Mouse (Mus musculus): ENCODE data around the gene Abcb10. TPM values are rescaled to one million over a fixed set of nuclear protein-coding genes. Genes with fewer than 3 reads are reported as not detected.
"Not testable (repeated sequence)": the region's sequence is repeated elsewhere in the genome, so short reads cannot be mapped to it uniquely, and the experiment has no call there.

The Abcb10 gene
- polyA plus RNA-seq, 1 experiment from 2014 or later, result 19.1 TPM

- Histone ChIP-seq H3K4me3 (ENCODE audit: low read depth, low read length) (no peak overlapping the region), H3K4me2 (no peak overlapping the region), H3K36me3 (ENCODE audit: control insufficient read depth, insufficient read depth, low read length) (no peaks in the 10 kb centered on the region), H3K9me3 (ENCODE audit: control insufficient read depth, low read length) (no peaks in the 10 kb centered on the region), H3K27me3 (ENCODE audit: control insufficient read depth, insufficient read depth, low read length) (no peaks in the 10 kb centered on the region), H3K27ac (ENCODE audit: low read depth, low read length) (no peak overlapping the region), H3K4me1 (ENCODE audit: control insufficient read depth, insufficient read depth, low read length) (no peaks in the 10 kb centered on the region), H3K9ac (ENCODE audit: low read length) (no peak overlapping the region)
- no peak for DNase-seq (ENCODE audit: low spot score, missing footprints)
- no peak for ATAC-seq (ENCODE audit: low FRiP score)
- WGBS, result 84% methylated on average over 2 of the region's 2 CpGs
These were observed 16.0 kb downstream of the Abcb10 start for GRCm38 (mm10) chr8:123966896-123967295.

- Histone ChIP-seq H3K27me3 (ENCODE audit: control insufficient read depth, insufficient read depth, low read length) (no peaks in the 10 kb centered on the region), H3K36me3 (ENCODE audit: control insufficient read depth, insufficient read depth, low read length) (no peaks in the 10 kb centered on the region), H3K27ac (ENCODE audit: low read depth, low read length) (no peak overlapping the region), H3K4me3 (ENCODE audit: low read depth, low read length) (no peak overlapping the region), H3K9me3 (ENCODE audit: control insufficient read depth, low read length) (no peaks in the 10 kb centered on the region), H3K9ac (ENCODE audit: low read length) (no peak overlapping the region), H3K4me2 (no peak overlapping the region), H3K4me1 (ENCODE audit: control insufficient read depth, insufficient read depth, low read length) (no peaks in the 10 kb centered on the region)
- ATAC-seq (ENCODE audit: low FRiP score), result no peak
- DNase-seq (ENCODE audit: low spot score, missing footprints), result no peak
- 76% methylated on average over 1 of the region's 1 CpGs for WGBS
These were observed 21.6 kb downstream of the Abcb10 start for GRCm38 (mm10) chr8:123961371-123961770.

GRCm38 (mm10) chr8:123960556-123960955 lies 22.4 kb downstream of the Abcb10 start:
- H3K27ac ChIP-seq (ENCODE audit: low read depth, low read length); H3K4me3 ChIP-seq (ENCODE audit: low read depth, low read length); H3K9ac ChIP-seq (ENCODE audit: low read length); ATAC-seq (ENCODE audit: low FRiP score); DNase-seq (ENCODE audit: low spot score, missing footprints); H3K36me3 ChIP-seq (ENCODE audit: control insufficient read depth, insufficient read depth, low read length); H3K4me2 ChIP-seq; H3K9me3 ChIP-seq (ENCODE audit: control insufficient read depth, low read length); H3K27me3 ChIP-seq (ENCODE audit: control insufficient read depth, insufficient read depth, low read length); H3K4me1 ChIP-seq (ENCODE audit: control insufficient read depth, insufficient read depth, low read length): not testable (repeated sequence)
- WGBS, result 87% methylated on average over 5 of the region's 5 CpGs

GRCm38 (mm10) chr8:123960056-123960455 lies 22.9 kb downstream of the Abcb10 start:
- Histone ChIP-seq H3K9ac (ENCODE audit: low read length) (no peak overlapping the region), H3K27ac (ENCODE audit: low read depth, low read length) (no peak overlapping the region), H3K27me3 (ENCODE audit: control insufficient read depth, insufficient read depth, low read length) (no peaks in the 10 kb centered on the region), H3K4me2 (no peak overlapping the region), H3K36me3 (ENCODE audit: control insufficient read depth, insufficient read depth, low read length) (no peaks in the 10 kb centered on the region), H3K4me1 (ENCODE audit: control insufficient read depth, insufficient read depth, low read length) (no peaks in the 10 kb centered on the region), H3K4me3 (ENCODE audit: low read depth, low read length) (no peak overlapping the region), H3K9me3 (ENCODE audit: control insufficient read depth, low read length) (no peaks in the 10 kb centered on the region)
- WGBS, result 92% methylated on average over 9 of the region's 9 CpGs
- DNase-seq (ENCODE audit: low spot score, missing footprints) (no peak), ATAC-seq (ENCODE audit: low FRiP score) (no peak)

- no peaks in the 10 kb centered on the region for H3K36me3 ChIP-seq (ENCODE audit: control insufficient read depth, insufficient read depth, low read length)
- no peak for DNase-seq (ENCODE audit: low spot score, missing footprints)
These were observed 23.4 kb downstream of the Abcb10 start for GRCm38 (mm10) chr8:123959473-123959872.

GRCm38 (mm10) chr8:123958130-123958529 lies 24.8 kb downstream of the Abcb10 start:
- DNase-seq (ENCODE audit: low spot score, missing footprints) (no peak), ATAC-seq (ENCODE audit: low FRiP score) (no peak)
- Histone ChIP-seq H3K4me3 (ENCODE audit: low read depth, low read length) (no peak overlapping the region), H3K4me2 (no peak overlapping the region), H3K9me3 (ENCODE audit: control insufficient read depth, low read length) (no peaks in the 10 kb centered on the region), H3K4me1 (ENCODE audit: control insufficient read depth, insufficient read depth, low read length) (no peaks in the 10 kb centered on the region), H3K9ac (ENCODE audit: low read length) (no peak overlapping the region), H3K27me3 (ENCODE audit: control insufficient read depth, insufficient read depth, low read length) (no peaks in the 10 kb centered on the region), H3K36me3 (ENCODE audit: control insufficient read depth, insufficient read depth, low read length) (no peaks in the 10 kb centered on the region), H3K27ac (ENCODE audit: low read depth, low read length) (no peak overlapping the region)
- WGBS, result 84% methylated on average over 17 of the region's 17 CpGs

More at GRCm38 (mm10) chr8:123959473-123959872, 23.4 kb downstream of the Abcb10 start:
- Histone ChIP-seq H3K9me3 (ENCODE audit: control insufficient read depth, low read length) (no peaks in the 10 kb centered on the region), H3K4me2 (no peak overlapping the region), H3K27me3 (ENCODE audit: control insufficient read depth, insufficient read depth, low read length) (no peaks in the 10 kb centered on the region), H3K4me3 (ENCODE audit: low read depth, low read length) (no peak overlapping the region), H3K9ac (ENCODE audit: low read length) (no peak overlapping the region), H3K4me1 (ENCODE audit: control insufficient read depth, insufficient read depth, low read length) (no peaks in the 10 kb centered on the region), H3K27ac (ENCODE audit: low read depth, low read length) (no peak overlapping the region)
- WGBS, result 89% methylated on average over 6 of the region's 6 CpGs
- ATAC-seq (ENCODE audit: low FRiP score), result no peak

DNA sequence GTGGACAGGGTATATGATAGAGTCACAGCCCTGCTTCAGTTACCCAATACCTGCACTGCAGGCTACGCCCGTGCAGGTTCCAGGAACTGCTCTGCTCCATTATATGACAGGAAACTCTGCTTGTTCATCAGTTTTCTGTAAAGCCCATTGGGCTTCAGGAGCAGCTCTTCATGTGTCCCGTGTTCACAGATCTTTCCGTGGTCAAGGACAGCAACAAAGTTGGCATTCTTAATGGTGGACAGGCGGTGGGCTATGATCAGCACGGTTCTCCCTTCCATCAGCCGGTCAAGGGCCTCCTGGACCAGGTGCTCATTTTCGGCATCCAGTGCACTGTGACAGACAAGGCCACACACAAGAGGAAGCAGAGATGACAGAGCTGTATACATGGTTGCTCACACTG lies 28.7 kb downstream of the Abcb10 start:
- Histone ChIP-seq H3K36me3 (ENCODE audit: control insufficient read depth, insufficient read depth, low read length) (no peaks in the 10 kb centered on the region), H3K27me3 (ENCODE audit: control insufficient read depth, insufficient read depth, low read length) (no peaks in the 10 kb centered on the region), H3K4me1 (ENCODE audit: control insufficient read depth, insufficient read depth, low read length) (peaks cover 4% of the 10 kb centered on the region; the same call in 1 of the 2 replicates), H3K9me3 (ENCODE audit: control insufficient read depth, low read length) (no peaks in the 10 kb centered on the region), H3K4me3 (ENCODE audit: low read depth, low read length) (no peak overlapping the region), H3K4me2 (no peak overlapping the region), H3K9ac (ENCODE audit: low read length) (no peak overlapping the region), H3K27ac (ENCODE audit: low read depth, low read length) (no peak overlapping the region)
- ATAC-seq (ENCODE audit: low FRiP score), result no peak
- no peak for DNase-seq (ENCODE audit: low spot score, missing footprints)
- WGBS, result 90% methylated on average over 8 of the region's 8 CpGs

GRCm38 (mm10) chr8:123953686-123954085 lies 29.2 kb downstream of the Abcb10 start:
- Histone ChIP-seq H3K27ac (ENCODE audit: low read depth, low read length) (no peak overlapping the region), H3K27me3 (ENCODE audit: control insufficient read depth, insufficient read depth, low read length) (no peaks in the 10 kb centered on the region), H3K9ac (ENCODE audit: low read length) (no peak overlapping the region), H3K36me3 (ENCODE audit: control insufficient read depth, insufficient read depth, low read length) (no peaks in the 10 kb centered on the region), H3K4me1 (ENCODE audit: control insufficient read depth, insufficient read depth, low read length) (peaks cover 4% of the 10 kb centered on the region; the same call in 1 of the 2 replicates), H3K4me2 (no peak overlapping the region), H3K4me3 (ENCODE audit: low read depth, low read length) (no peak overlapping the region), H3K9me3 (ENCODE audit: control insufficient read depth, low read length) (no peaks in the 10 kb centered on the region)
- WGBS, result 88% methylated on average over 8 of the region's 8 CpGs
- no peak for ATAC-seq (ENCODE audit: low FRiP score)
- no peak for DNase-seq (ENCODE audit: low spot score, missing footprints)

GRCm38 (mm10) chr8:123950077-123950802 lies 32.7 kb downstream of the Abcb10 start:
- Histone ChIP-seq H3K9me3 (ENCODE audit: control insufficient read depth, low read length) (no peaks in the 10 kb centered on the region), H3K36me3 (ENCODE audit: control insufficient read depth, insufficient read depth, low read length) (0 out of 2 replicates have a peak, but pooled peaks cover 4% of the 10 kb centered on the region), H3K9ac (ENCODE audit: low read length) (peak overlapping the region; percentile 80), H3K27me3 (ENCODE audit: control insufficient read depth, insufficient read depth, low read length) (no peaks in the 10 kb centered on the region), H3K4me2 (peak overlapping the region; percentile 81), H3K4me1 (ENCODE audit: control insufficient read depth, insufficient read depth, low read length) (peaks cover 10% of the 10 kb centered on the region), H3K27ac (ENCODE audit: low read depth, low read length) (no peak overlapping the region), H3K4me3 (ENCODE audit: low read depth, low read length) (peak overlapping the region; percentile 95)
- DNase-seq (ENCODE audit: low spot score, missing footprints), result peak; percentile 91
- no peak for ATAC-seq (ENCODE audit: low FRiP score)
- 35% methylated on average over 10 of the region's 10 CpGs for WGBS
